Mouse (Mus musculus) embryonic facial prominence, embryonic 10.5 days (tissue): ENCODE measurements around the gene Esrrg. TPM values are rescaled to one million over a fixed set of nuclear protein-coding genes. Genes with fewer than 3 reads are reported as not detected.

ENCODE experiments used
- DNase-seq: peaks from one replicate; pipeline ENCODE4 v3.0.0-alpha.2; 2017; ENCODE audit warnings: low spot score
- H3K27ac ChIP-seq: fragments of 300-500 bp; sonication (generic); replicated peaks from 2 replicates; pipeline ENCODE4 v1.5.1; 2016; ENCODE audit warnings: mild to moderate bottlenecking
- H3K27me3 ChIP-seq: fragments of 300-500 bp; sonication (generic); replicated peaks from 2 replicates; pipeline ENCODE4 v1.6.1; 2016; ENCODE audit warnings: low read depth, mild to moderate bottlenecking; ENCODE audit not compliant: poor library complexity, severe bottlenecking
- H3K36me3 ChIP-seq: fragments of 300-500 bp; sonication (generic); replicated peaks from 2 replicates; pipeline ENCODE4 v1.6.1; 2016; ENCODE audit warnings: mild to moderate bottlenecking, moderate library complexity
- H3K4me1 ChIP-seq: fragments of 300-500 bp; sonication (generic); 2 replicates; pipeline ENCODE4 v1.6.1; 2016
- H3K4me3 ChIP-seq: fragments of 300-500 bp; sonication (generic); 2 replicates; pipeline ENCODE4 v1.5.1; 2016; ENCODE audit warnings: mild to moderate bottlenecking, moderate library complexity
- H3K9me3 ChIP-seq: fragments of 300-500 bp; sonication (generic); 2 replicates; pipeline ENCODE4 v1.6.1; 2016; ENCODE audit warnings: mild to moderate bottlenecking
- WGBS: fragments of 180-500 bp; shearing (Covaris S2); methylation state at CpG from one replicate; pipeline ENCODE4 v1.1.7; 2016; 5-methylcytosine and 5-hydroxymethylcytosine counted together
- polyA plus RNA-seq: library from polyadenylated mRNA; unstranded; fragments of >200 nt; fragmentation: Nextera tagmentation; extraction: Ambion mirVana; gene quantifications from 2 replicates; pipeline ENCODE4 v1.2.1, GENCODE M21; 2016

Gene Esrrg
- polyA plus RNA-seq, 1 experiment from 2014 or later, result 1.1 TPM

DNA sequence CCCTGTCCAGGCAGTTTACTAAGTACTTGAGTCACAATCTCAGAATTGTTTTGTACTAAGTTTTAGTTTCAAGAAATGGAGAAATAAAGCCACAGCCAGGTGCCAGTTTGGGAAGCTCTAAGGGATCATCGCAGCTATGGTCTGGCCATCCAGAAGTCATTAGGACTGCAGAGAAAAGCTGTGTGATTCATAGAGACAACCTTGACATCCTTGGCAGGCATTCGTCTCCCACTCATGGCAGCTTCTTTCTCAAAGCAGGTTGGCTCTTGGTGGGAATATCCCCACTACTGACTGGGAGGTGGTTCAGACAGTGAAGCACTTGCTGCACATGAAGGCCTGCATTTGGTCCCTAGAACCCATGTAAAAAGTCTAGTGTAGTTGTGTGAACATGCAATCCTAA, 584.4 kb downstream of the Esrrg start:
- Histone ChIP-seq H3K27me3 (no peaks in the 10 kb centered on the region), H3K4me3 (no peak overlapping the region), H3K9me3 (no peaks in the 10 kb centered on the region), H3K36me3 (no peaks in the 10 kb centered on the region), H3K4me1 (no peaks in the 10 kb centered on the region), H3K27ac (no peak overlapping the region)
- DNase-seq, result no peak
- 93% methylated on average over 2 of the region's 2 CpGs for WGBS

- DNase-seq, result no peak
- no peaks in the 10 kb centered on the region for H3K4me1 ChIP-seq
- H3K9me3 ChIP-seq, result no peaks in the 10 kb centered on the region
- H3K27ac ChIP-seq, result no peak overlapping the region
- no peak overlapping the region for H3K4me3 ChIP-seq
- no peaks in the 10 kb centered on the region for H3K27me3 ChIP-seq
- no peaks in the 10 kb centered on the region for H3K36me3 ChIP-seq
- WGBS, result 75% methylated on average over 6 of the region's 6 CpGs
Observed at GRCm38 (mm10) chr1:188207421-188207820, 598.8 kb downstream of the Esrrg start.

DNA sequence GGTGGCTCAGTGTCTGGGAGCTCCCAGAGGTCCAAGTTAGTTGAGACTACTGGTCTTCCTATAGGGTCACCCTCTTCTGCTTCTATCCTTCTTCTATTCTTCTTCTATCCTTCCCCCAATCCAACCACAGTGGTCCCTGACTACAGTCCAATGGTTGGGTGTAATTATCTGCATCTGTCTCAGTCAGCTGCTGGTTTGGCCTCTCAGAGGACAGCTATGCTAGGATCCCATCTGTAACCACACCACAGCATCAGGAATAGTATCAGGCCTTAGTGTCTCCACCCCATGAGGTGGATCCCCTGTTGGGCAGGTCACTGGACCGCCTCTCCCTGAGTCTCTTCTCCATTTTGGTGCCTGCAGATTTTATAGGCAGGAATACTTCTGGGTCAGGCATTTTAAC, 600.4 kb downstream of the Esrrg start:
- no peaks in the 10 kb centered on the region for H3K4me1 ChIP-seq
- H3K36me3 ChIP-seq, result no peaks in the 10 kb centered on the region
- no peaks in the 10 kb centered on the region for H3K9me3 ChIP-seq
- 73% methylated on average over 1 of the region's 1 CpGs for WGBS
- no peak overlapping the region for H3K27ac ChIP-seq
- H3K27me3 ChIP-seq, result no peaks in the 10 kb centered on the region
- H3K4me3 ChIP-seq, result no peak overlapping the region
- DNase-seq, result no peak

- no peaks in the 10 kb centered on the region for H3K9me3 ChIP-seq
- H3K27ac ChIP-seq, result no peak overlapping the region
- H3K4me3 ChIP-seq, result no peak overlapping the region
- H3K27me3 ChIP-seq, result no peaks in the 10 kb centered on the region
- no peaks in the 10 kb centered on the region for H3K36me3 ChIP-seq
- peaks cover 4% of the 10 kb centered on the region; the same call in 1 of the 2 replicates for H3K4me1 ChIP-seq
- 64% methylated on average over 10 of the region's 10 CpGs for WGBS
- no peak for DNase-seq
Observed at GRCm38 (mm10) chr1:188214885-188215611, 606.5 kb downstream of the Esrrg start.

GRCm38 (mm10) chr1:188221226-188221792, 612.7 kb downstream of the Esrrg start:
- Histone ChIP-seq H3K4me1 (no peaks in the 10 kb centered on the region), H3K27ac (no peak overlapping the region), H3K27me3 (no peaks in the 10 kb centered on the region), H3K4me3 (no peak overlapping the region), H3K36me3 (no peaks in the 10 kb centered on the region), H3K9me3 (no peaks in the 10 kb centered on the region)
- DNase-seq, result no peak
- 91% methylated on average over 4 of the region's 4 CpGs for WGBS

- no peak for DNase-seq
- H3K27ac ChIP-seq, result no peak overlapping the region
- H3K9me3 ChIP-seq, result no peaks in the 10 kb centered on the region
- no peaks in the 10 kb centered on the region for H3K27me3 ChIP-seq
- no peaks in the 10 kb centered on the region for H3K4me1 ChIP-seq
- no peak overlapping the region for H3K4me3 ChIP-seq
- no peaks in the 10 kb centered on the region for H3K36me3 ChIP-seq
- WGBS, result 92% methylated on average over 5 of the region's 5 CpGs
Observed at GRCm38 (mm10) chr1:188233036-188233724, 624.6 kb downstream of the Esrrg start.

DNA sequence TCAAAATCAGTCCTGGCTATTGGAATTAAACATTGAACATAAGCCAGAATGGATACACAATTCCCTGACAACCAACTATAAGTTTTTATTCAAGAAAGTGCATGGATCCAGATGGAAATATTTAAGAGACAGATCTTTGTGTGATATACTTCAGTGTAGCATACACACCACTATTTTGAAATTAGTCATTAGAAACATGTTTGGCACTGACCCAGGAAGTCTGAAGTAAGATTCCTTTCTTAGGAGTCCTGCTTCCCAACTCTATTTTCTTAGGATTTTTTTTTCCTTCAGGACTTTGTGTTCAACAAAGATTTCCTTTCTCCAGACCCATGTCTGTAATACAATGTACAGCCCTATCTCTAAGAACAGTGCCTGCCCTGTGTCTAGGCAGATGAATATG, 630.0 kb downstream of the Esrrg start:
- Histone ChIP-seq H3K4me1 (no peaks in the 10 kb centered on the region; the same call in 1 of the 2 replicates), H3K27me3 (no peaks in the 10 kb centered on the region), H3K36me3 (no peaks in the 10 kb centered on the region), H3K9me3 (no peaks in the 10 kb centered on the region), H3K27ac (no peak overlapping the region), H3K4me3 (no peak overlapping the region)
- no peak for DNase-seq

GRCm38 (mm10) chr1:188241766-188242165, 633.2 kb downstream of the Esrrg start:
- H3K9me3 ChIP-seq, result no peaks in the 10 kb centered on the region
- no peak overlapping the region for H3K4me3 ChIP-seq
- H3K36me3 ChIP-seq, result no peaks in the 10 kb centered on the region
- 94% methylated on average over 10 of the region's 10 CpGs for WGBS
- peaks cover 3% of the 10 kb centered on the region for H3K4me1 ChIP-seq
- H3K27ac ChIP-seq, result no peak overlapping the region
- no peaks in the 10 kb centered on the region for H3K27me3 ChIP-seq
- no peak for DNase-seq

DNA sequence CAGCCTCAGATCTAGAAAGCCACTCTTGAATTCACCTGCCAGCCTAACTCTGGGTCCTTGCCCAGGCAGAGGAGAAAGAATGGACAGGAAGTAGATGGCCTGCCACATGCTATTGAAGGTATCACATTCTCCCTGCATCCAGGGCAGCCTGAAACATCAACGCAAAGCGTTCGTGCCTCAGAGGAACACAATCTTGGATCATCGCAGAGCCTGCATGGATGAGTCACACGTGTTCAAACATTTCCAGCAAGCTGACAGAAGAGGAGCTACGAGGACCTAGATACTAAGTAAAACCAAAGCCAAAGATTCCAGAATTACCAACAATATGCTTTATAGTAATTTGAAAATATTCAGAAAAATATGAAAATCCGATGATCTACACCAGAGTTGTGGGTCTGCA, 648.9 kb downstream of the Esrrg start:
- no peak for DNase-seq
- H3K9me3 ChIP-seq, result no peaks in the 10 kb centered on the region

DNA sequence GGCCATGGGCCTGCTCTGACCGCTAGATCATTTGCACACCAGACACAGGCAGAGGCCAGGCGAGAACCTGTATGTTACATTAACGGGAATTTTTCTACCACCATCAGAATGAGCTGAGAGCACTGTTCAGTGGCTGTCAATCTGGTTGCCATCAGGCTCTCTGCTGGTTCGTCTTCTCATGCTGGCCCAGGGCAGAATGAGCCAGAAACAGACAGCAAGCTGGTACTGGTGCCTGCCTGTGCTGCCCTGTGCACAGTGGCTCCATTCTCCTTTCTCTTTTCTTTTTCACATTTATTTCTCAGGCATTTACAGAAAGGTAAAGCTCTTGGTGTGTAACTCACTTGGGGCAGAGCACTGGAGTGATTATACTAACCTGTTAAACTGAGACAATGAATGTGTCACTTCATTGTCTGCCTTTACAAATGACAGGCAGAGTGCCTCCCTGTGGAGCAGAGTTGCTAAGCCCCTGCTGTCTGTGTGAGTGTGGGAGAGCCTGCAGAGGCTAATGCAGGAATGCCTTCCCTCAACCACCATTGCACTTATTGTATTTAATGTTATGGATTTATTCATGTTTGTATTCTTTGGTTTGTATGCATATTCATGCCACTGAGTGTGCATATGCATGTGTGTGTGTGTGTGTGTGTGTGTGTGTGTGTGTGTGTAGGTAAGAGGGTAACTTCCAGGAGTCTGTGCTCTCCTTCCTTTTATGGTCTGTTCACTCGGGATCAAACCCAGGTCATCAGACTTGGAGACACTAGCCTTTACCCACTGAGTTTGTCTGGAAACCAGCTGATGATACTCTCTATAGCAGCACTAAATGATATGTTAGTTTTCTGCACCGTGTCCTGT, 651.9 kb downstream of the Esrrg start:
- no peaks in the 10 kb centered on the region for H3K36me3 ChIP-seq
- no peaks in the 10 kb centered on the region; the same call in 1 of the 2 replicates for H3K27me3 ChIP-seq
- peaks cover 28% of the 10 kb centered on the region for H3K4me1 ChIP-seq
- DNase-seq, result no peak
- H3K27ac ChIP-seq, result no peak overlapping the region
- H3K9me3 ChIP-seq, result no peaks in the 10 kb centered on the region
- H3K4me3 ChIP-seq, result no peak overlapping the region
- WGBS, result 61% methylated on average over 6 of the region's 6 CpGs

More for the DNA sequence above, 648.9 kb downstream of the Esrrg start:
- Histone ChIP-seq H3K4me1 (peaks cover 21% of the 10 kb centered on the region), H3K27ac (no peak overlapping the region), H3K4me3 (no peak overlapping the region), H3K36me3 (no peaks in the 10 kb centered on the region), H3K27me3 (no peaks in the 10 kb centered on the region; the same call in 1 of the 2 replicates)
- WGBS, result 89% methylated on average over 7 of the region's 7 CpGs

DNA sequence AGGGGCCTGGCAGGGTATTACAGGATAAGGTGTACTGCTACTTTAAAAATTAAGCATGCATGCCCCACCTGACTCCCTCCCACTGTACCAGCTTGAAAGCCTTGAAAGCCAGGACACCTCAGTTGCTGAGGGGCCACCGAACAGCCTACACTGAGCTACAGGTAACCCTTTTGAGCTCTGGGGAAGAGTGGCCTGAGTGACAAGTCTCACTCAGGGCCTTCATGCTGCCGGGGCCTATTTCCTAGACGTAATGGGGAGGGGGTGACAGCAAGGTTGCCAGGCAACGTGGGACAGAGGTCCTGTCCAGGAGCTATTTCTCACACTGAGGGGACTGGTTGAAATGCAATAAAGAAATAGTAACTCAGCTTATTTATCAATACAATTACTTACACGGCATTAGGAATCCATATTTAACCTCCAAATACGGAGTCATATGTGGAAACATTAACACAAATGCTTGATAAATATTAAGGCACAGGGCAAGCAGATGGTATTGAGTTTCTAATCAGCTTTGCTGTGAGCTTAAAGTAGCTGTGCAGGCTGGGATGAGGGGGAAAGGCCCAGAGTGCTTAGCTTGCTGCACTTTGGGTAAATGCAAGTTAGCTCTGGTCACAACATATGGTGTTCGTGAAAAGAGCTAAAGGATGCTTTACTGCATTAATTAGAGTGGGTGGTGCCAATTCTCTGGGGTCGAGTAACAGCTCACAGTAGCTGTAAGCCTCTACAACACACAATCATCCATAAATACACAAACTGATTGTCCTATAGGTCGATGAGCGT, 653.5 kb downstream of the Esrrg start, which contains the start of gene Ush2a:
Gene Ush2a, plus strand, starts transcription at position 121 of the 780 bp plus-strand sequence.
- Histone ChIP-seq H3K4me1 (peaks cover 28% of the 10 kb centered on the region), H3K27ac (no peak within 1 kb of the TSS), H3K9me3 (no peaks in the 10 kb centered on the region), H3K27me3 (no peaks in the 10 kb centered on the region; the same call in 1 of the 2 replicates), H3K36me3 (no peaks in the 10 kb centered on the region), H3K4me3 (no peak within 1 kb of the TSS)
- WGBS, result 65% methylated on average over 10 of the region's 10 CpGs
- no peak for DNase-seq
